Mouse (Mus musculus): ENCODE results near the gene Rbm38.

The Rbm38 gene

DNA sequence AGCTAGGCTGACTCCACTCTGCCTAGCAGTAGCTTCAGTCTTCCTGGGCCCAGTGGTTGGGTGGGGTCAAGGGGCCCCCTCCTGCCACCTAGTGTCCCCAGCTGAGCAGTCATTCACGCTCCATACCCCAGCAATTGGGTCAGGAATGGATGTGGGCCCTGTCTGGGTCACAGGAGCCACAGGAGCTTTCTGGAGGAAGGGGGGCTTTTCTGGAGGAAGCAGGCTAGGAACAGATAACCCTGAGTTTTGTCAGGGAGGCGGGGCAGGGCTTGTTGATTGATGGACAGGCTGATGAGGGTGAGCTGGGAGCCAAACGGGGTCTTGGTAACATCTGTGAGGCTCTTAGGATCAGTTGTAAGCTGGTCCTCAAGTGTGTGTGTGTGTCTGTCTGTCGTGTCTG lies 16.3 kb downstream of the Rbm38 start:
- DNase-seq (ENCODE audit: low spot score in 2 of 2): no peak

DNA sequence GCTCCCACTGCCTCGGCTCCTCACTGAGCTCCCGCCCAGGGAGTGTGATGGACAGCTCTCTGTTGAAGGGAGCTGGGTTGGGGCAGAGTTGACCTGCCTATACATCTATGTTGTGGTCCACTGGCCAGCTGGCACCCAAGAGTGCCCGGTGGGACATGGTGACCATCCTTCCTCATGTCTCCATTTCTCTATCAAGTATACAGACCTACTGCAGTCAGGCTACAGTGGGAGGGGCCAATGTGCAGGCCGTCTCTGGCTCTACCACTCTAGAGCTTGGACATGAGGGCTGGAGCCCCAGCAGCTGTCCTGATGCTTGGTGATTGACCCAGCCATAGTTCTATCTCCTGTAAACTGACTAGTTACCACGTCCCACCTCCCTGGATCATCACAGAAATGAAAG lies 17.0 kb downstream of the Rbm38 start:
- DNase-seq (ENCODE audit: low spot score in 2 of 2): no peak

DNA sequence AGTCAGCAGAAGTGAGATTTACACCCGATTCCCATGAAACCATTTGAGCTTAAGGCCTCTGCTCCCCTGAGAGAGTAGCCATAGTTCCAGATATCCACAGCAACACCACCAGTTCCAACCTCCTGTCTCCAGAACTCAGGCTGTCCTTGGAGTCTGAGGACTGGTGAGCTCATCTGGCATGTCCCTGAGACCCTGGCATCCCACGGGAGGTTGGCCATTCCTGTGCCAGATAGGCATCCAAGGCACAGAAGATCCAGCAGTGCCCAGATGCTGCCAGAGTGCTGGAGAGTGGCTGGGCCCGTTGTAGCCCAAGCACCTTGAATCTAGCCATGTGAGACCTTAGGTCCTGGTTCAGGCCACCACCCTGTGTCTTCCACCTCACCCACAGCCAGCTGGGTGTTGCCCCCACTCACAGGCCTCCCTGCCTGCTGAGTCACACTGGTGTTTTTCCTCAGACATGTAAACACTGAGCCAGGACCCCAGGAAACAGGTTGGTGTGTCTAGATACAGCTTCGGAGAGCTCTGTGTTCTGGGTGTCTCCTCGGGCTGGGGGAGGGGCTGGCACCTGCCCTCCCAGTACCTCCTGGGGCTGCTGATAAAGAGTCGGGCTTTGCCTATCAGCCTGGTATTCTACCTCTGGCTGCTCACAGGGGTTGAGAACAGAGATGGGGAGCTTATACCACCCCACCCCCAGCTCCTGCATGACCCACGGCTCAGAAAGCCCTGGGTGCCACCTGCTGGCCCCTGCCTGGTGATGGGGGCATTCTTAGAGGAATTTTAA lies 17.7 kb downstream of the Rbm38 start:
- DNase-seq (ENCODE audit: low spot score in 2 of 2): peak; percentile 48 to 62

DNA sequence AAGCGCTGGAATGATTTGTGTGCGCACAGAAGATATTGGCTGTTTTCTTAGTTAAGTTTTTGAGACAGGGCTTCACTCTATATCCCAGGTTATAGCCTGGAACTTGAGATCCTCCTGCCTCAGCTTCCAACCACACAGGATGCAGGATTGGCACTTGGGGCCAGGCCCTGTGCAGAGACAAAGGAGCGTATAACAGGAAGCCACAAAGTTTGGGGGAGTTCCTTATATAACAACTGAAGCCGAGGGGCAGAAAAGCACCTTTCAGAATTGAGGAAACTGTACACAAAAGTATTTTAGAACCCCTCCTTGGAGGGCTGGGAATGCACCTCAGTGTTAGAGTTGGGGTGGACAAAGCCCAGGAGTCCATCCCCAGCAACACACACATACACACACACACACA lies 18.7 kb downstream of the Rbm38 start:
- no peak for DNase-seq (ENCODE audit: low spot score in 2 of 2)

DNA sequence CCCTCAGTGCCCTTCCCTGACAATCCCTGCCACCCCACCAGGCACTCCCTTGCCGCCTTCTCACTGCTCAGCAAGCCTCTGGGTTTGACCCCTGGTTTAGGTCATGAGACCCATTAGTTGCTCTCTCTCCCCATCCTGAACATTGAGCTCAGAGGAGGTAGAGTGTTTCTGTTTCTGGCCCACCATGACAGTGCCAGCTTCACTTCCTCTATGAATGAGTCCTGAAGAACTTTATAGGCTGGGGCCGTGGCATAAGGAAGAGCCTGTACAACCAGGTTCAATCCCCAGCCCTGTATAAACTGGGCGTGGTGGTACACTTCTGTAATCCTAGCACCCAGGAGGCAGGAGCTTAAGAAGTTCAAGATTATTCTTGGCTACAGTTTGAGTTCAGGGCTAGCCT lies 20.5 kb downstream of the Rbm38 start:
- no peak for DNase-seq (ENCODE audit: low spot score in 2 of 2)

DNA sequence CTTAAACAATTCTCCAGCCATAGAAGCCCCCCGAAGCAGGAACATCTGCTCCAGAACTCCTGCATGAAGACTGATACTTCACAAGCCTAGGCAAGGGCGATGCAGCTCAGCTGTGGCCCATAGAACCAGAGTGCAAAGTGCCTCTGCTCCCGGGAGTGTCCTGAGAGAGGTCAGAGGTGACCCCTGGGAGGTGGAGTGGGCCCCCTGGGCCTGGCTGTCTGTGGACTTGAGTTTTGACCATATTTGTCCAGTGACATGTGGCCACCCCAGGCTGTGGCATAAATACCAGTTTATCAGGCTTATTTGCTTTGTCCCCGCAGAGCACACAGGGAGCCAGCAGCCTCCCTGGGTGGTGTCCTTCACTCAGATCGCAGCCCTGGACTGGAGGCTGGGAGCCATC lies 20.9 kb downstream of the Rbm38 start:
- no peak for DNase-seq (ENCODE audit: low spot score in 2 of 2)

DNA sequence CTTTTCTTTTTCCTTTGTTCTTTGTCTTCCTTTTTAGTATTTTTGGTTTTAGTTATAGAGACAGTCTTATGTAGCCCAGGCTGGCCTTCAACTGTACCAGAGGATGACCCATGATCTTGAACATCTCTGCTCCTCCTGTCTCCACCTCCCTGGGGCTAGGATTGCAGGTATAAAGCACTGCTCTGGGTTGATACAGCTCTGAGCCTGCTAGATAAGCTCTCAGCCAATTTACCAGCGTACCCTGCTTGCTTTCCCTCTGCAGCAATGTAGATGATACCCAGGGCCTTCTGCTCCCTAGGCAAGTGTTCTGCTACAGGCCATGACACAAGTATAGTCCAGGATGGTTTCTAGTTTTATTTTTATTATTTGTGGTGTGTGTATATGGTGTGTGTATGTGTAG lies 21.6 kb downstream of the Rbm38 start:
- no peak for DNase-seq (ENCODE audit: low spot score in 2 of 2)

DNA sequence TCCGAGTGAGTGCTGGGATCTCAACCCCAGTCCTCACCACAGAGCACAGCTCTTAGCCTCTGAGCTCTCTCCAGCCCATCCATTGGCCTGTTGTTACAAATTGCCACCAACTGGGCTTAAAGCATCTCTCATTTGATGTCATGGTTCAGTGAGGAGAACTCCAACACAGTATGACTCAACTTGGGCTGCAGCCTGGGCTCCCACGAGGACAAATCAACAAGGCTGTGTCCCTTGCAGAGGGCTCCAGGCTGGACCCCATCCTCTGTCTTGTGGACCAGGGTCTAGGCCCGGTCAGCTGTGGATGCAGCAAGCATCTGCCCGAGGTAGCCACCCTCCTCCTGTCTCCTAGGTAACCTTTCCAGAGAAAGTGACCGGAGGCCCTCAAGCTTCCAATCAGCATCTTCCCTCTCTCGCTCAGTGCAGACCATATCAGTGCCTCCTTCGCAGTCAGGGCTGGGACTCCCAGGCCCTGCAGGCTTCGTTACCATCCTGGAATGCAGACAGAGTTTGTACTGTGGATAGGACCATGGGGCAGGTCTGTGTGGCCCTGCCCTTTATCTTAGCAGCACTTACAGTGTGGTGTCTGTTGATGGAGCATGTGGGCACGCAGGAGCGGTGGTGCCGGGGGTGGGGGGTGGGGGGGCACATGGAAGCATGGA lies 22.3 kb downstream of the Rbm38 start:
- no peak for DNase-seq (ENCODE audit: low spot score in 2 of 2)

DNA sequence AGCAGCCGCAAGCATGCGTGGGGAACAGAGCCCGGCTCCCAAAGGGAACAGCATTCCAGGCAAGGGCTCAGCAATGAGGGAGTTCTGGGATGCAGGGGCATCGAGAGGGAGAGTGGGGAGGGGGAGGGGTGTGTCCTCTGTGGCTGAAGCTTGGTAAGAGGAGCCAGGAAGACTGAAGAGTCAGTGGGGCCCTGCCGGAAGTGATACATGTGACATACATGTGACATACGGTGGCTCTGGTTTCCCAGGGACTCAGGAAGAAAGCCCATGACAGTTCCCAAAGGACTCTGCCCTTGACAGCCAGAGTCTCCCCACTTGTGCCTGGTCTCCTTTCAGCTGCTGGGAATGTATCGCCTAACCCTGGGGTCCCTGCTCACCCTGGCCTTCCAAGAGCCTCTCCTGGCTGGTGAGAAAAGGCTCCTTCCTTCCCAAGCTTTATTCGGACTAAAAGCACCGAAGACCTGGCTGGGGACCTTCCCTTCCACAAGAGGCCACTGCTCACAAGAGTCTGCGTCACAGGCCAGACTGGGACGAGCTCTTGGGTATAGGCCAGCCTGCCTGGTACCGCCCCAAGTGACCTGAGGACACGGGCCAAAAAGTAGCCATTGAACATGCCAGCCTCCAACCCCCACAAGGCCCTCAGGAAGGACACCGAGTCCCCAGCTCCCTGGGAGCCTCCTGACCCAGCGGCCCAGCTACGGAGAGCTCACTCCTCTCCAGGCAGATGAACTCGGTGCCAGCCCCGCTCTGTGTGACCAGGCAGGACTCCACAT lies 24.1 kb downstream of the Rbm38 start:
- DNase-seq (ENCODE audit: low spot score in 2 of 2): no peak

DNA sequence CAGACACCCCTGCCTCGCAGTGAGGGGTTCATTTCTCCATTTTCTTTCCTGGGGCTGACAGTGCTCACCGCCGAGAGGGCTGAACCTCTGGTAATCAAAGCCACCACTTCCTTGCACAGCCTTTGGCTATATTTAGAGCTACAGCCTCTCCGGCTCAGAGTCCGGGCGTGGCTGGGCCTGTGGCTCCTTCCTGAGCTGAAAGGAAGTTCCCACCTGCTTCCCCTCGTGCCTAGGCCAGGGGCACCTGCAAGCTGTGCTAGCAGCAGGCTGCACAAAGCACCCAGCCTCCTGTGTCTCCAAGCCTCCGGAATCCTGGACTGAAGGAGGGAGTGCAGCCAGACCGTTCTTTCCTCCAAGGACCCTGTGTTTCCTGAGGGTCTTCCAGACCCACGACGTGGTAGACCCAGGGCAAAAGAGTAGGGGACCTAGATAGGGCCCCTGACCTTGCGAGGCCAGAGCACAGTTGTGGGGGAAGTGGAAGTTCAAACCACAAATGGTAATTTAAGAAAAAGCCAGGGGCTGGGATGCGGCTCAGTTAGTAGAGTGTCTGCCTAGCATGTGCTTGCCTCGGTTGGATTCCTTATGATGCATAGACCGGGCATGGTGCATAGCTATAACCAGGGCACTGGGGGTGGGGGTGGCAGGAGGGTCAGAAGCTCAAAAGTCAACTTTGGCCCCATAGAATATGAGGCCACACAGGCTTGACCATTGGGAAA lies 26.4 kb downstream of the Rbm38 start:
- DNase-seq (ENCODE audit: low spot score in 2 of 2): peak; percentile 78 to 87

DNA sequence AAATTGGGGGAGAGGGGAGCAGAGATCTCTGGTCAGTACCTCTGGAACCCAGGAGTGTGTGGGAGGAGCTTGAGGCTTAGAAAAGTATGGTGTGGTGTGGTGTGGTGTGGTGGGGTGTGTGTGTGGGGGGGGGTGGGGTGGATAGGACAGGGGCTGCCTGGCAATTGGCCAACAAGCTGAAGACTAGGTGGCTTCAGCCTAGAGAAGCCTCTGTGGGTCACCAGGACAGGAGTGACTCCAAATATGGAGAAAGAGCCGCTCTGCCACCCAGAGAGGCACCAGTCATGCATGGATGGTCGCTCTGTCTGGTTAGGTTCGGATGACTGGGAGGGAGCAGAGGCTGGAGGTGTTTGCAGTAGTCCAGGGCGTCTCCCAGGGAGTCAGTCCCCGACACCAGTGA lies 27.2 kb downstream of the Rbm38 start:
- DNase-seq (ENCODE audit: low spot score in 2 of 2): no peak

DNA sequence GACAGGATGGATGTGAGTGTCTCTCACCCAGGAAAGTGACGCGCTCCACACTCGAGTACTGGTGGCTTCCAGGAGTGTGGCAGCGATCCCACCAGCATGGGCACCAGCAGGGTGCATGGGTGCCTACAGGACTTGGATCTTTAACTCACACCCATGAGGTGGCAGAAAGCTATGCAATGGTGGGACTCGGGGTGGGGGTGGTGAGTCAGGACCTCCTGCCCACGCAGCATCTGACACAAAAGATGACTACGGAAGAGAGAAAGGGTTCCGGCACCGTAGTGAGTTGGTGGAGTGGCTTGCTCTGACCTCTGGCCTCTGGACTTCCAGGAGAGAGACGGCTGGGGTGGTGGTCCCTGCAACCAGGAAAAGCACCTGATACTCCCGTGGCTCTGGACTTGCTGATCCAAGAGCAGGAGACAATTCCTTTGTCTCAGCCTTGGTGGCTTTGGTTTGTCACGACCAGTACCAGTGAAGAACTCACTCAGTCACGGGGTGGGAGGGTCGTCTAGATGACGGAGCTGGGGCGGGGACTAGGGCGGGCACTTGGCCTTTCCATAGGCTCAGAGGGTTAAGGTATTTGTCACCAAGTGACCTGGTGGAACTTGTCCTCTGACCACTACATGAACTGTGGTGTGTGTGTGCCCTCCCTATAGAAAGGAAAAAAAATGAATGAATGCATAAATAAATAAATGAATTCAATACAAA lies 27.9 kb downstream of the Rbm38 start:
- no peak for DNase-seq (ENCODE audit: low spot score in 2 of 2)

DNA sequence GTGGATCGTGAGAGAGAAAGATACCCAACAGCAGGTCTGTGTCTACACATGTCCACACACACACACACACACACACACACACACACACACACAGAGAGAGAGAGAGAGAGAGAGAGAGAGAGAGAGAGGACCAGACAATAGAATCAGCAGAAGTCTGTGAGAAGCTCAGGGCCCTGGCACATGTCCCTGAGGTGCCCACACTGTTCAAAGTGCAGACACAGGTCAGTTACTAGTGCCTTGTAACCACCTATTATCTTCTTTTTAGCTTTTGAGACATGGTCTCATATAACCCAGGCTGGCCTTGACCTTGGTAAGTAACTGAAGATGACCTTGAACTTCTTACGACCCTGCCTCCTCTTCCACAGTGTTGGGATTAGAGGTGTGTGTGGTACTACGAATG lies 28.9 kb downstream of the Rbm38 start:
- no peak for DNase-seq (ENCODE audit: low spot score in 2 of 2)

DNA sequence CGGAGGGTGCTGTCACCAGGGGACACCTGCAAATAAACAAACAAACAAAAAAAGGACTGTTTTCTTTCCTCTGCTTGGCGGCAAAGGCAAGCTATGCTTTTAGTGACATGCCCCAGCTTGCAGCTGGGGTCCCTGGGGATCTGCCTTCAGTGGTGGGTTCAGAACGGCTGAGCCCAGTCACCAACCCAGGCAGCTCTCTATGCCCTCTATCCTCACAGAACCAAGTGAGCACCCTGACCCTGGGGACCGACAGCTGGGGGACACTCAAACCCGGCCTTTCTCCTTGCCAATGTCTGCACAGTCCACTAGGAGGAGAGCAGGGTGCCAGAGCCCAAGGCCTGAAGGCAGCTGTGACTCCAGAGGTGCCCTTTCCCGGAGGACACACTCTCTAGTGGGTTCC lies 29.5 kb downstream of the Rbm38 start:
- DNase-seq (ENCODE audit: low spot score in 2 of 2): no peak

DNA sequence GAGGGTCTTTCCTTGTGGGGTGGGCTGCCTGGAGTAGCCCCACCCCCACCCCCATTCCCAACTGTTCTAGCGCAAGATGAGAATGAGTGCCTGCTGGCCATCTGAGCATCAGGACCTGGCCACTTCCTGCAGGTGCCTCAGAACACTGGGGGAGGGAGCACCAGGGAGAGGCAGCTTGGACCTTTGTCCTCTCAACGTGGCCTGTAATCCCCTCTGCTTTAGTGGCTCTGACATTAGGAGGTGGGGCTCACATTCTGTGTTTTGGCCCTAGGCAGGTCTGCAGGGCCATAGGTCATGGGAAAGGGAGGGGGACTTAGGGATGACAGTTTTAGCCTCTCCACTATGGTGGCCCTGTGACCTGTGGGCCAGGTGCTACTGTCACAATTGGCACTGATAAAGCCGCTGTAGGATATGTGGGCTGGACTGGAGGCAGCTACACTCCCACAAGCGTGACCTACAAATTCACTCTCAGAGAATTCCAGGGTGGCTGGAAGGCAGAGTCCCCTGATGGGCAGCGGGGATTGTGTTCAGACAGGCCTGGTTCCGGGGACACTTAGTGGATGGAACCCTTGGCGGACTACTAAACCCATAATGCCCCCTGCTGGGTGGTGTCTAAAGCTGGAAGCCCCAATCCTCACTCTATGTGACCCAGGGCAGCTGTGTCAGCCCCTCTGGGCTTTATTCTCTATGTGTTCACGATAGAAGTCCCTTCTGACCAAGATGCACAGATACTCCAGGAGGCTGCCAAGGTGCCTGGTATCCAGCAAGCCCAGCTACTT lies 30.5 kb downstream of the Rbm38 start:
- DNase-seq (ENCODE audit: low spot score in 2 of 2): no peak

DNA sequence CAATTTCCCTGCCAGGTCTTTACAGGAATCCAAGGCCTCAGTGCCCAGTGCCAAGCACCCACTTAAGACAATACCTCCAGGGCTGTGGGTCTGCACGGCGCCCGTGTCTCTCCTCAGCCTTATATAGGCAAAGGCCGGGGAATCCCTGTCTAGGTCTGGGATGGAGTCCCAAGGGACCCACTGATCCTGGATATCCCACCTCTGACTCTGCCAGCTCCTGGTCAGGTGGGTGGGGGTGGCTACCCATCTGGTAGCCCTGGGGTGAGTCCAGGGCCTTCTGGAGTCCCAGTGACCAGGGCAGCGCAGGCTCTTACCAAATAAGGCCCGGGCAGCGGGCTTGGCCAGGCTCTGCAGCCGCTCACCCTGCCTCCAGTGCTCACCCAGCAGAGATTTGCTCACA lies 32.6 kb downstream of the Rbm38 start:
- no peak for DNase-seq (ENCODE audit: low spot score in 2 of 2)

DNA sequence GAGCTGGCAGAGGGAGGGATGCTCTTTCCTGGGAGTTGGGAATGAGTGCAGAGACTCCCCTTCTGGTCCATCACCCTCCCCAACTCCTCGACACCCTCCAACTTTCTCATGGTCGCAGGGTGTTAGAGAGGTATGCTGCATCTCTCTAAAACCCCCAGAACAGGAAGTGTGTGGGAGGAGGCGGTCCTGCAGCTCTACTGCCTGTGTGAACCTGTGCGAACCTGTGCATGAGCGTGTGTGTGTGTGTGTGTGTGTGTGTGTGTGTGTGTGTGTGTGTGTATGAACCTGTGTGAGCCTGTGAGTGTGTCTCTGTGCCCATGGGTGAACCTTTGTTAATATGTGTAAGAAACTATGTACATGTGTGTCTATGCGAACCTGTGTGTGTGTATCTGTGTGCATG lies 33.5 kb downstream of the Rbm38 start:
- DNase-seq (ENCODE audit: low spot score in 2 of 2): peak; percentile 50 to 64

DNA sequence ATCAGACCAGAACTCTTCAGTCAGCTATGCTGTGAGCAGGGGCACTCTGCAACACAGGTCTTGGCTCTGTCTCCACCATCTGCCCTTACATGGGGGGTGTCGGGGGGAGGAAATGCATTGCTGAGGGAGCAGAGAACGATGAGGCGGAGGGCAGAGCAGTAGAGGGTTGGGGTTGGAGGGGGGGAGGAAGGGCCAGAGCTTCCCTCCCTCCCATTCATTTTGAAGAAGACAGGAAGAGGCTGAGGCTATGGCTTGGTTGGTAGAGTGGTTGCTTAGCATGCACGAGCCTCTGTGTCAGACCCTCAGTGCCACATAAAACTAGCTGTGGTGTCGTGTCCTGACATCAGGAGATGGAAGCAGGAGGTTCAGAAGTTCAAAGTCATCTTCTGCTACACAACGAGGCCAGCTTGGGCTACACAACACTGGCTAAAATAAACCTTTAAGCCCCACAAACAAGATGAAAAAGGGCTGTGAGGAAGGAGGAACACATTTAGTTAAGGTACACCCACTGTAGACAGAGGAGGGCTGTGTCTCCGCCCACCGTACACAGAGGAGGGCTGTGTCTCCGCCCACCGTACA lies 36.1 kb downstream of the Rbm38 start:
- no peak for DNase-seq (ENCODE audit: low spot score in 2 of 2)

DNA sequence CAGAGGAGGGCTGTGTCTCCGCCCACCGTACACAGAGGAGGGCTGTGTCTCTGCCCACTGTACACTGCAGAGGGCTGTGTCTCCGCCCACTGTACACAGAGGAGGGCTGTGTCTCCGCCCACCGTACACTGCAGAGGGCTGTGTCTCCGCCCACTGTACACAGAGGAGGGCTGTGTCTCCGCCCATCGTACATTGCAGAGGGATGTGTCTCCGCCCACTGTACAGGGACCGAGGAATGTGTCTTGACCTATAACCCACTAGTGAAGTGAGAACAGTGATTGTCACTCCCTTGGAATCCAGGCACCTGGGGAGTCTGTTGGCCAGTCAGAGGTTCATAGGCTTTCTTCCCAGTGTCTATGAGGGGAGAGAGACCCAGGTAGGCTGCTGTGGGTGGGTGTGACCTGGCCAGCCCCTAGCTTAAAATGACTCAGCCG lies 36.6 kb downstream of the Rbm38 start:
- no peak for DNase-seq (ENCODE audit: low spot score in 2 of 2)

DNA sequence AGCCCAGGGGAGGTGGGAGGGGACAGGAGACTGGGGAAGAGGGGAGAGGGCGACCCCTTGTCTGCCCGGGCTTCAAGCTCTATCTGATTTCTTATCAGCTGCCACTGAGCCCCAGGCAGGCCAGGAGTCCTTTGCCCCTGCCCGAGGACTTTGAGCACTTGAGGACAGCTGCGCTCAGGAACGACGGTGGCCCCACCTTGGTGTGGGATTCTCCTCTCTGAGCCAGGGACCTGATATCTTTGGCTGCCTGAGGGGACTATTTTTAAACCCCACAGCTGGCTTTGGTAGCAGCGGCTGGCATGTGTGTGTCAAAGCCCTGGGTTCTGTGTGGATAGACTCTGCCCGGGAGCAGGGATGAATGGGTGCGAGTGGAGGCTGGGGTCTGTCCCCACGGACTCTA lies 37.3 kb downstream of the Rbm38 start:
- no peak for DNase-seq (ENCODE audit: low spot score in 2 of 2)

All from thymus, postnatal 10 days (tissue).